Mouse (Mus musculus): ENCODE results near the gene Stx11. TPM values are rescaled to one million over a fixed set of nuclear protein-coding genes. Genes with fewer than 3 reads are reported as not detected.
"Not testable (repeated sequence)": the region's sequence is repeated elsewhere in the genome, so short reads cannot be mapped to it uniquely, and the experiment has no call there.

Stx11 gene
- polyA plus RNA-seq, 1 experiment, result not detected

- H3K27ac ChIP-seq (ENCODE audit: insufficient read depth, low read depth, low read length), result no peak overlapping the region
- TF ChIP-seq CTCF (IDR thresholded peaks at IDR 0.05; ENCODE audit: insufficient read depth, low read depth, low read length), result no peak
- TF ChIP-seq POLR2A (IDR thresholded peaks at IDR 0.05; ENCODE audit: insufficient read depth, low read depth, low read length), result no peak
- H3K4me3 ChIP-seq (ENCODE audit: insufficient read depth, low read depth, low read length), result peak overlapping the region; percentile 61
- peaks cover 7% of the 10 kb centered on the region; the same call in 1 of the 2 replicates for H3K4me1 ChIP-seq (ENCODE audit: control insufficient read depth, insufficient read depth, low read length)
- WGBS, result 6% methylated on average over 29 of the region's 29 CpGs
Measured at GRCm38 (mm10) chr10:12963362-12964147, 543 bp downstream of the Stx11 start.

GRCm38 (mm10) chr10:12962238-12962637 lies 1.9 kb downstream of the Stx11 start:
- H3K4me1 ChIP-seq (ENCODE audit: control insufficient read depth, insufficient read depth, low read length), result peaks cover 7% of the 10 kb centered on the region; the same call in 1 of the 2 replicates
- TF ChIP-seq CTCF (IDR thresholded peaks at IDR 0.05; ENCODE audit: insufficient read depth, low read depth, low read length), result no peak
- no peak for TF ChIP-seq POLR2A (IDR thresholded peaks at IDR 0.05; ENCODE audit: insufficient read depth, low read depth, low read length)
- H3K27ac ChIP-seq (ENCODE audit: insufficient read depth, low read depth, low read length), result no peak overlapping the region
- no peak overlapping the region for H3K4me3 ChIP-seq (ENCODE audit: insufficient read depth, low read depth, low read length)

- Histone ChIP-seq H3K4me1 (ENCODE audit: control insufficient read depth, insufficient read depth, low read length) (peaks cover 7% of the 10 kb centered on the region; the same call in 1 of the 2 replicates), H3K4me3 (ENCODE audit: insufficient read depth, low read depth, low read length) (no peak overlapping the region), H3K27ac (ENCODE audit: insufficient read depth, low read depth, low read length) (no peak overlapping the region)
- WGBS, result 92% methylated on average over 8 of the region's 8 CpGs
- TF ChIP-seq POLR2A (IDR thresholded peaks at IDR 0.05; ENCODE audit: insufficient read depth, low read depth, low read length) (no peak), CTCF (IDR thresholded peaks at IDR 0.05; ENCODE audit: insufficient read depth, low read depth, low read length) (no peak)
Measured at GRCm38 (mm10) chr10:12961546-12961945, 2.6 kb downstream of the Stx11 start.

- WGBS, result 89% methylated on average over 4 of the region's 4 CpGs
- TF ChIP-seq CTCF (IDR thresholded peaks at IDR 0.05; ENCODE audit: insufficient read depth, low read depth, low read length) (no peak), POLR2A (IDR thresholded peaks at IDR 0.05; ENCODE audit: insufficient read depth, low read depth, low read length) (no peak)
- no peaks in the 10 kb centered on the region for H3K4me1 ChIP-seq (ENCODE audit: control insufficient read depth, insufficient read depth, low read length)
- no peak overlapping the region for H3K27ac ChIP-seq (ENCODE audit: insufficient read depth, low read depth, low read length)
- no peak overlapping the region for H3K4me3 ChIP-seq (ENCODE audit: insufficient read depth, low read depth, low read length)
Measured at GRCm38 (mm10) chr10:12957271-12957670, 6.8 kb downstream of the Stx11 start.

GRCm38 (mm10) chr10:12955831-12956230 lies 8.3 kb downstream of the Stx11 start:
- TF ChIP-seq CTCF (IDR thresholded peaks at IDR 0.05; ENCODE audit: insufficient read depth, low read depth, low read length) (no peak), POLR2A (IDR thresholded peaks at IDR 0.05; ENCODE audit: insufficient read depth, low read depth, low read length) (no peak)
- no peak overlapping the region for H3K27ac ChIP-seq (ENCODE audit: insufficient read depth, low read depth, low read length)
- 52% methylated on average over 1 of the region's 1 CpGs for WGBS
- H3K4me1 ChIP-seq (ENCODE audit: control insufficient read depth, insufficient read depth, low read length), result no peaks in the 10 kb centered on the region
- H3K4me3 ChIP-seq (ENCODE audit: insufficient read depth, low read depth, low read length), result no peak overlapping the region

- H3K4me3 ChIP-seq (ENCODE audit: insufficient read depth, low read depth, low read length), result not testable (repeated sequence)
- WGBS, result 78% methylated on average over 4 of the region's 4 CpGs
Measured at GRCm38 (mm10) chr10:12951358-12951757, 12.7 kb downstream of the Stx11 start.

GRCm38 (mm10) chr10:12949299-12949698 lies 14.8 kb downstream of the Stx11 start:
- no peaks in the 10 kb centered on the region for H3K4me1 ChIP-seq (ENCODE audit: control insufficient read depth, insufficient read depth, low read length)
- no peak overlapping the region for H3K4me3 ChIP-seq (ENCODE audit: insufficient read depth, low read depth, low read length)
- TF ChIP-seq POLR2A (IDR thresholded peaks at IDR 0.05; ENCODE audit: insufficient read depth, low read depth, low read length), result no peak
- no peak for TF ChIP-seq CTCF (IDR thresholded peaks at IDR 0.05; ENCODE audit: insufficient read depth, low read depth, low read length)
- WGBS, result 80% methylated on average over 7 of the region's 7 CpGs
- no peak overlapping the region for H3K27ac ChIP-seq (ENCODE audit: insufficient read depth, low read depth, low read length)

More at GRCm38 (mm10) chr10:12951358-12951757, 12.7 kb downstream of the Stx11 start:
- not testable (repeated sequence) for H3K4me1 ChIP-seq (ENCODE audit: control insufficient read depth, insufficient read depth, low read length); H3K27ac ChIP-seq (ENCODE audit: insufficient read depth, low read depth, low read length)

- Histone ChIP-seq H3K4me1 (ENCODE audit: control insufficient read depth, insufficient read depth, low read length) (no peaks in the 10 kb centered on the region), H3K4me3 (ENCODE audit: insufficient read depth, low read depth, low read length) (no peak overlapping the region), H3K27ac (ENCODE audit: insufficient read depth, low read depth, low read length) (no peak overlapping the region)
- WGBS, result 98% methylated on average over 3 of the region's 3 CpGs
- TF ChIP-seq CTCF (IDR thresholded peaks at IDR 0.05; ENCODE audit: insufficient read depth, low read depth, low read length) (no peak), POLR2A (IDR thresholded peaks at IDR 0.05; ENCODE audit: insufficient read depth, low read depth, low read length) (no peak)
Measured at GRCm38 (mm10) chr10:12947606-12948005, 16.5 kb downstream of the Stx11 start.

- peak overlapping the region; percentile 43 for H3K4me3 ChIP-seq (ENCODE audit: insufficient read depth, low read depth, low read length)
- 17% methylated on average over 63 of the region's 63 CpGs for WGBS
- H3K4me1 ChIP-seq (ENCODE audit: control insufficient read depth, insufficient read depth, low read length), result peaks cover 9% of the 10 kb centered on the region
- no peak overlapping the region for H3K27ac ChIP-seq (ENCODE audit: insufficient read depth, low read depth, low read length)
- TF ChIP-seq POLR2A (IDR thresholded peaks at IDR 0.05; ENCODE audit: insufficient read depth, low read depth, low read length) (no peak), CTCF (IDR thresholded peaks at IDR 0.05; ENCODE audit: insufficient read depth, low read depth, low read length) (no peak)
Measured at GRCm38 (mm10) chr10:12941018-12941761, 22.9 kb downstream of the Stx11 start.

All from olfactory bulb, adult 2 months (tissue).